Mouse (Mus musculus) cortical plate, adult 2 months (tissue): ENCODE results near the gene Mcoln2. TPM values are rescaled to one million over a fixed set of nuclear protein-coding genes. Genes with fewer than 3 reads are reported as not detected.

ENCODE experiments used
- H3K27ac ChIP-seq: fragments of 200-500 bp; 2 replicates; pipeline ENCODE4 v1.5.1; 2012; ENCODE audit warnings: low read length, control low read depth, inconsistent platforms; ENCODE audit not compliant: insufficient read depth
- H3K4me1 ChIP-seq: fragments of 200-500 bp; 2 replicates; pipeline ENCODE4 v1.6.1; 2011; ENCODE audit warnings: low read length; ENCODE audit not compliant: control insufficient read depth, insufficient read depth
- H3K4me3 ChIP-seq: fragments of 200-500 bp; 2 replicates; pipeline ENCODE4 v1.5.1; 2011; ENCODE audit warnings: mild to moderate bottlenecking, low read length, control low read depth; ENCODE audit not compliant: insufficient read depth
- CTCF ChIP-seq: fragments of 200-500 bp; IDR thresholded peaks from 2 replicates; pipeline ENCODE4 v1.5.1; 2011; ENCODE audit warnings: mild to moderate bottlenecking, control low read depth, low read length; ENCODE audit not compliant: insufficient read depth; ENCODE audit errors: extremely low read depth
- POLR2A ChIP-seq: fragments of 200-500 bp; IDR thresholded peaks from 2 replicates; pipeline ENCODE4 v1.6.1; 2011; ENCODE audit warnings: mild to moderate bottlenecking, low read length, control low read depth; ENCODE audit not compliant: insufficient read depth; ENCODE audit errors: extremely low read depth
- polyA plus RNA-seq: library from polyadenylated mRNA; depleted of rRNA; stranded (reverse); fragments of >200 nt; gene quantifications from 2 replicates; pipeline ENCODE4 v1.2.3, GENCODE M21; 2012; rRNA removed

Mcoln2 gene
- polyA plus RNA-seq, 1 experiment = not detected

DNA sequence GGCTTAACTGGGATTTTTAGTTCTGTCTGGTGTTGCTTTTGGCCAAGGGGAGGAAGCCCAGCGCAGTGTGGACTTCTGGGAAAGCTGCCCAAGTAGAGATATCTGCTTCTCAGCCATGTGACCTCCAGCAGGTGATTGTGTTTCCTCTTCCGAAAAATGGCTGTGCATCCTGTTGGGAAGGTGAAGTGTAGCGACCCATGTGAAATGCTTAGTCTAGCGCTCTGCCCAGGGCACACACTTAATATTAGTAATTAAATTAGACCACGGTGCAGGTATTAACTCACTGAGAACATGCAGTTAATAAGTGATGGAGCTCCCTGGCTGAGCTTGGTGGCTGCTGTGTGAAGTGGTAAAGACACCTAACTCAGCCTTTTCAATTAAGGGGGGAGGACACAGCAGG is 88.0 kb downstream of the Mcoln2 start:
- TF ChIP-seq CTCF = no peak
- no peak for TF ChIP-seq POLR2A
- Histone ChIP-seq H3K4me3 (no peak overlapping the region), H3K27ac (no peak overlapping the region), H3K4me1 (no peaks in the 10 kb centered on the region)

DNA sequence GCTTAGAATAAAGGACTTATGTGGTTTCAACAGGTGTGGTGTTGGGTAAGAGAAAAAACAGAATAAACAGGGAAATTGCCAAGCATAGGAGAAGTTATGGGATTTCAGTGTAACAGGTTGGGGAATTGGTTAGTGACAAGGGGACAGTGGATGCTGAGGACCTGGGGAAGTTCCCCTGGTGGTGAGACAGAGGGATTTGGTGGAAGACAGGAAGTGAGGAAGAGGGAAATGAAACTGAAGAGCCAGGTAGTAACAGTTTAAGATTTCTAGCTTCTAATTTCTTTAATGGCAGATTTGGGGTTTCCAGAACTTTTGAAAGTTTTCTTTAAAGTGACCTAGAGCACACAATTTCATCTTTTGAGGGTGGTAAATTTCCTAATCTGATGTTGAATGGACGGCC is 95.0 kb downstream of the Mcoln2 start:
- H3K27ac ChIP-seq = no peak overlapping the region
- TF ChIP-seq POLR2A (no peak), CTCF (no peak)
- H3K4me3 ChIP-seq = no peak overlapping the region
- no peaks in the 10 kb centered on the region for H3K4me1 ChIP-seq

Other genes with a start within 250 kb of the Mcoln2 start
- gene Bcl10, start 227.0 kb upstream of the Mcoln2 start, polyA plus RNA-seq = 11.8 TPM in 2 replicates
- 34.6 and 38.2 TPM in 2 replicates for gene 2410004B18Rik, start 211.8 kb upstream of the Mcoln2 start, polyA plus RNA-seq
- gene Syde2, start 162.0 kb upstream of the Mcoln2 start, polyA plus RNA-seq = 1.9 and 2.0 TPM in 2 replicates
- 0.21 and 0.31 TPM in 2 replicates for gene Wdr63, start 41.7 kb upstream of the Mcoln2 start, polyA plus RNA-seq
- not detected in 2 replicates for gene Mcoln3, start 32.4 kb upstream of the Mcoln2 start, polyA plus RNA-seq
- gene Lpar3, start 71.1 kb downstream of the Mcoln2 start, polyA plus RNA-seq = 0.31 and 0.34 TPM in 2 replicates